Mouse (Mus musculus): ENCODE results near the gene Scarf1. TPM values are rescaled to one million over a fixed set of nuclear protein-coding genes. Genes with fewer than 3 reads are reported as not detected.
A peak's percentile ranks its signal among the peaks of the same experiment; 100 is the strongest.

Gene Scarf1
- polyA plus RNA-seq, 1 experiment from 2014 or later: 15.2 TPM

- Histone ChIP-seq H3K27ac (ENCODE audit: low read depth) (no peak overlapping the region), H3K4me3 (ENCODE audit: low read depth, low read length) (no peak overlapping the region), H3K9me3 (ENCODE audit: low read depth, low read length) (no peaks in the 10 kb centered on the region), H3K9ac (no peak overlapping the region), H3K4me1 (ENCODE audit: insufficient read depth) (peaks cover 18% of the 10 kb centered on the region), H3K36me3 (ENCODE audit: insufficient read depth) (no peaks in the 10 kb centered on the region), H3K4me2 (no peak overlapping the region), H3K27me3 (ENCODE audit: insufficient read depth, low read length) (no peaks in the 10 kb centered on the region)
- 39% methylated on average over 9 of the region's 9 CpGs for WGBS
- ATAC-seq (ENCODE audit: insufficient read depth): no peak
- peak; percentile 42 for DNase-seq
- TF ChIP-seq CTCF (IDR thresholded peaks at IDR 0.05; ENCODE audit: low read depth): no peak
Observed at GRCm38 (mm10) chr11:75567346-75568114, 54.2 kb downstream of the Scarf1 start.

DNA sequence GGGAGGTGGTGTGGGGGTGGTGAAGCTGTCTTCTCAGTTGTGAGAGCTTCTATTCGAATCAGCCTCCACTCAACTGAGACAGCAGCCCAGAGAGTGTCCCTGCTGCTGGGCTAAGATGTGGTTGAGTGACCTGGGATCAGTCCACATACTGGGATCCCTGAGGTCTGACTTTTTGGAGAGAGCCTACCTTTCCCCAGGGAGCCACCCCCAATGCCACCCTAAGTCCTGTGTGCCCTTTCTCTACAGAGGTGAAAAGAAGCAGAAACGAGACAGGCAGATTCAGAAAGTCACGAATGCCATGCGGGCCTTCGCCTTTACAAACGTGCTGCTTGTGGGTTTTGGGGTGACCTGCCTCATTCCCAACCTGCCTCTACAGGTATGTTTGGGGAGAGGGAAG lies 54.8 kb downstream of the Scarf1 start:
- Histone ChIP-seq H3K9me3 (ENCODE audit: low read depth, low read length) (no peaks in the 10 kb centered on the region), H3K9ac (no peak overlapping the region), H3K27me3 (ENCODE audit: insufficient read depth, low read length) (no peaks in the 10 kb centered on the region), H3K4me3 (ENCODE audit: low read depth, low read length) (no peak overlapping the region), H3K36me3 (ENCODE audit: insufficient read depth) (no peaks in the 10 kb centered on the region), H3K27ac (ENCODE audit: low read depth) (no peak overlapping the region), H3K4me2 (no peak overlapping the region), H3K4me1 (ENCODE audit: insufficient read depth) (peaks cover 18% of the 10 kb centered on the region)
- WGBS: 79% methylated on average over 6 of the region's 6 CpGs
- no peak for ATAC-seq (ENCODE audit: insufficient read depth)
- no peak for TF ChIP-seq CTCF (IDR thresholded peaks at IDR 0.05; ENCODE audit: low read depth)
- no peak for DNase-seq

- Histone ChIP-seq H3K27ac (ENCODE audit: low read depth) (no peak overlapping the region), H3K4me2 (no peak overlapping the region), H3K4me1 (ENCODE audit: insufficient read depth) (peaks cover 15% of the 10 kb centered on the region), H3K9ac (no peak overlapping the region), H3K27me3 (ENCODE audit: insufficient read depth, low read length) (no peaks in the 10 kb centered on the region), H3K9me3 (ENCODE audit: low read depth, low read length) (no peaks in the 10 kb centered on the region), H3K36me3 (ENCODE audit: insufficient read depth) (no peaks in the 10 kb centered on the region), H3K4me3 (ENCODE audit: low read depth, low read length) (no peak overlapping the region)
- no peak for TF ChIP-seq CTCF (IDR thresholded peaks at IDR 0.05; ENCODE audit: low read depth)
- DNase-seq: no peak
- WGBS: 86% methylated on average over 12 of the region's 12 CpGs
- no peak for ATAC-seq (ENCODE audit: insufficient read depth)
Observed at GRCm38 (mm10) chr11:75568962-75569361, 55.6 kb downstream of the Scarf1 start.

- Histone ChIP-seq H3K36me3 (ENCODE audit: insufficient read depth) (no peaks in the 10 kb centered on the region), H3K4me2 (no peak overlapping the region), H3K27ac (ENCODE audit: low read depth) (no peak overlapping the region), H3K4me3 (ENCODE audit: low read depth, low read length) (no peak overlapping the region), H3K4me1 (ENCODE audit: insufficient read depth) (peaks cover 13% of the 10 kb centered on the region), H3K9ac (no peak overlapping the region), H3K27me3 (ENCODE audit: insufficient read depth, low read length) (no peaks in the 10 kb centered on the region), H3K9me3 (ENCODE audit: low read depth, low read length) (no peaks in the 10 kb centered on the region)
- no peak for TF ChIP-seq CTCF (IDR thresholded peaks at IDR 0.05; ENCODE audit: low read depth)
- WGBS: 85% methylated on average over 17 of the region's 17 CpGs
- ATAC-seq (ENCODE audit: insufficient read depth) (no peak), DNase-seq (no peak)
Observed at GRCm38 (mm10) chr11:75570375-75571125, 57.2 kb downstream of the Scarf1 start.

GRCm38 (mm10) chr11:75571126-75571990 lies 58.0 kb downstream of the Scarf1 start:
- no peaks in the 10 kb centered on the region for H3K36me3 ChIP-seq (ENCODE audit: insufficient read depth)
- TF ChIP-seq CTCF (IDR thresholded peaks at IDR 0.05; ENCODE audit: low read depth): no peak
- DNase-seq (no peak), ATAC-seq (ENCODE audit: insufficient read depth) (no peak)
- no peak overlapping the region for H3K27ac ChIP-seq (ENCODE audit: low read depth)
- no peaks in the 10 kb centered on the region for H3K27me3 ChIP-seq (ENCODE audit: insufficient read depth, low read length)
- H3K9ac ChIP-seq: no peak overlapping the region
- WGBS: 61% methylated on average over 14 of the region's 14 CpGs
- no peaks in the 10 kb centered on the region for H3K9me3 ChIP-seq (ENCODE audit: low read depth, low read length)
- H3K4me3 ChIP-seq (ENCODE audit: low read depth, low read length): no peak overlapping the region
- H3K4me1 ChIP-seq (ENCODE audit: insufficient read depth): peaks cover 8% of the 10 kb centered on the region
- no peak overlapping the region for H3K4me2 ChIP-seq

- H3K9ac ChIP-seq: peak overlapping the region; percentile 1; the same call in 1 of the 2 replicates
- DNase-seq (no peak), ATAC-seq (ENCODE audit: insufficient read depth) (0 out of 2 replicates have a peak, but pooled peaks have one; percentile 20)
- H3K4me3 ChIP-seq (ENCODE audit: low read depth, low read length): no peak overlapping the region
- H3K27ac ChIP-seq (ENCODE audit: low read depth): peak overlapping the region; percentile 87
- 4% methylated on average over 10 of the region's 10 CpGs for WGBS
- no peaks in the 10 kb centered on the region for H3K36me3 ChIP-seq (ENCODE audit: insufficient read depth)
- no peaks in the 10 kb centered on the region for H3K27me3 ChIP-seq (ENCODE audit: insufficient read depth, low read length)
- no peaks in the 10 kb centered on the region for H3K9me3 ChIP-seq (ENCODE audit: low read depth, low read length)
- peak overlapping the region; percentile 38 for H3K4me2 ChIP-seq
- TF ChIP-seq CTCF (IDR thresholded peaks at IDR 0.05; ENCODE audit: low read depth): no peak
- peaks cover 4% of the 10 kb centered on the region; the same call in 1 of the 2 replicates for H3K4me1 ChIP-seq (ENCODE audit: insufficient read depth)
Observed at GRCm38 (mm10) chr11:75572301-75572791, 59.0 kb downstream of the Scarf1 start.
